In the genomic region with DNA sequence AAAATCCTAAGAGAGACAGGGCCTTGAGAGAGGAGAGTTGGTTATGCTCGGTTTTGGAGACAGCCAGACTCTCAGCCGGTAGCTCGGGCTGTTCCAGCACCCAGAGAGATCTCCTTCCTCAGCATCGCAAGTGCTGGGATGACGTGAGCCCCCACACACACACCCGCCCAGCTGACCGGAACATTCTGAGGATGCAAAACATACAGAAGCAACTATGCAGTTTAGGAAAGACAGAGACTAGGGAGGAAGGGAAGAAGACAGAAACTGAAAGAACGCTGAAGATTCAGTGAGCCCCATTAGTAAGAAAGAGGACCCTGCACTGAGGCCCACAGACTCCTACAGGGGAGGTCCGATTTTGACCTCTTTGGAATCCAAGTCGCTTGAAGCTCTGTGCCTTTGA, we compare ENCODE assay signal across 24 mouse cellular contexts.
"Had no signal": no experiment of that assay in that cellular context is flagged by ENCODE, and none has a peak within 500 bp of the region (broad histone marks: within the 10 kb centered on the region; RNA-seq: fewer than 3 reads in every experiment).

No protein-coding gene starts in this region.

- H3K4me3 ChIP-seq: heart, adult 2 months; heart, embryonic 12.5 days; hindbrain, embryonic 13.5 days; hindbrain, embryonic 15.5 days; intestine, embryonic 15.5 days; layer of hippocampus, adult 2 months; left cerebral cortex, adult 2 months; limb, embryonic 10.5 days; limb, embryonic 12.5 days; liver, embryonic 13.5 days; liver, embryonic 15.5 days had no signal

- H3K27ac ChIP-seq: heart, adult 2 months; hindbrain, embryonic 13.5 days; hindbrain, embryonic 15.5 days; intestine, embryonic 15.5 days; layer of hippocampus, adult 2 months; left cerebral cortex, adult 2 months; limb, embryonic 10.5 days; limb, embryonic 12.5 days; liver, embryonic 13.5 days; liver, embryonic 15.5 days had no signal

- H3K36me3 ChIP-seq: heart, embryonic 12.5 days; hindbrain, embryonic 13.5 days; hindbrain, embryonic 15.5 days; intestine, embryonic 15.5 days; limb, embryonic 10.5 days; limb, embryonic 12.5 days; liver, embryonic 13.5 days; liver, embryonic 15.5 days had no signal

- H3K4me1 ChIP-seq: heart, embryonic 12.5 days; hindbrain, embryonic 15.5 days; intestine, embryonic 15.5 days; limb, embryonic 12.5 days had no signal

- H3K9ac ChIP-seq: heart, embryonic 12.5 days; hindbrain, embryonic 13.5 days; hindbrain, embryonic 15.5 days; intestine, embryonic 15.5 days; limb, embryonic 12.5 days; liver, embryonic 13.5 days; liver, embryonic 15.5 days had no signal

- H3K4me2 ChIP-seq: heart, embryonic 12.5 days; hindbrain, embryonic 13.5 days; hindbrain, embryonic 15.5 days; intestine, embryonic 15.5 days; limb, embryonic 12.5 days; liver, embryonic 11.5 days; liver, embryonic 13.5 days; liver, embryonic 15.5 days had no signal

- H3K27me3 ChIP-seq: heart, embryonic 12.5 days; intestine, embryonic 15.5 days had no signal

- H3K9me3 ChIP-seq: heart, embryonic 12.5 days; hindbrain, embryonic 13.5 days; hindbrain, embryonic 15.5 days; intestine, embryonic 15.5 days; limb, embryonic 10.5 days; limb, embryonic 12.5 days; liver, embryonic 13.5 days; liver, embryonic 15.5 days had no signal

- DNase-seq: gastrocnemius, postnatal 14 days; gastrocnemius, postnatal 36 days; heart, adult 11 months; heart, adult 2 months; heart, postnatal 10 days; heart, postnatal 36 days; kidney, adult 2 months; kidney, postnatal 10 days; kidney, postnatal 25 days; kidney, postnatal 4 days; liver; liver, embryonic 13.5 days had no signal

- ATAC-seq: inflammation-experienced regulatory T-cells, adult 6 months; intestine, embryonic 15.5 days; intestine, postnatal 0 days had no signal
